Mouse (Mus musculus) heart, adult 11 months (tissue): ENCODE measurements around the gene Lrrfip1.
A peak's percentile ranks its signal among the peaks of the same experiment; 100 is the strongest.

Experiments used
- DNase-seq: peaks from one replicate; pipeline ENCODE4 v3.0.0; 2022

The Lrrfip1 gene

GRCm38 (mm10) chr1:91151509-91151908, 153.0 kb downstream of the Lrrfip1 start:
- DNase-seq: peak; percentile 25

- DNase-seq: peak; percentile 61
Observed at GRCm38 (mm10) chr1:91166798-91167197, 168.3 kb downstream of the Lrrfip1 start.

- peak; percentile 50 for DNase-seq
Observed at GRCm38 (mm10) chr1:91169157-91169556, 170.6 kb downstream of the Lrrfip1 start.

- DNase-seq: no peak
Observed at GRCm38 (mm10) chr1:91174796-91175195, 176.3 kb downstream of the Lrrfip1 start.

DNA sequence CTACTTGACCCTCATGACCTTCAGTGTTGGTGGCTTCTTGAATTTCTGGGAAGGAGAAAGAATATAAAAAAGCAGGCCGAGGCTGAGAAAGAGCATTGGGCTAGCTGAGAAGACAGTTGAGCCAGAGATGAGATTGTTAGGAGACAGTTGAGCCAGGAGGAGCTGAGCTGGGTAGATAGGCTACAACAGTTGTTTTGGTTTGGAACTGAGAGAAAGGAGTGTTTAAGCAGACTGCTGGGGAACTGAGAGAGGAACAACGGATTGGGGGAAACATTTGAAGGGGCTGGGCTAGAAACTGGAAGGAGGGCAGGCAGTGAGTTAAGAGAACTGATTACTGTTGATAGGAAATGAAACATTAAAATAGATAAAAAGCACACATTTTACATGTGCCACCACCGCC, 177.5 kb downstream of the Lrrfip1 start:
- DNase-seq: peak; percentile 19

DNA sequence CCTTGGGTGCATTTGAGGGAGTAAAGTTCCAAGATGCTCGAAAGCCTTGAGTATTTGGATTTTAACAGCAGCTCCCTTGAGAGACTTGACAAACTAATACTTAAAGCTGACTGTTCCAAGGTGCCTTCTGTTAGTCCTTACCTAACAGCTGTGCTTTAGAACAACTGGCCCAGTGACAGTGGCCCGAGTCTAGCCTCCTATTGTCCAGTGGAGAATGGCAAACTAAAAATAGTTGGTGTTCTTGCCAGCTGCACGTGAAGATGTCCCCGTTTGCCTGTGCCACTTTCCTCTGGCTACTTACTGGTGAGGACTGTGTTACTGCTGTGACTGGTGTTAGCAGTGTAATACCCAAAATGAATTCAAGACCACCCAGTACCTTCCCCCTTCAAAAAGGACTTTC, 178.3 kb downstream of the Lrrfip1 start:
- DNase-seq: peak; percentile 93
